Mouse (Mus musculus) left cerebral cortex, postnatal 10 days (tissue): Measurements from ENCODE around the gene Dnajb5. TPM values are rescaled to one million over a fixed set of nuclear protein-coding genes. Genes with fewer than 3 reads are reported as not detected.

Experiments
- DNase-seq, 2 experiments: peaks; one replicate each; pipeline ENCODE4 v3.0.0; 2021 to 2022; ENCODE audit warnings: low spot score in 2 of 2, mixed read lengths in 1 of 2; ENCODE audit errors: extremely low spot score in 1 of 2
- intact Hi-C: fragments of 180-260 bp; cut with DNase I; formaldehyde crosslinking; loops from one replicate; pipeline ENCODE4 v1.15.1; 2025
- total RNA-seq, 2 experiments: library from RNA; stranded (reverse); gene quantifications; 2 replicates each; pipeline ENCODE4 v1.2.3; 2021

The Dnajb5 gene
- total RNA-seq, 2 experiments from 2014 or later: 179 to 193 TPM

DNA sequence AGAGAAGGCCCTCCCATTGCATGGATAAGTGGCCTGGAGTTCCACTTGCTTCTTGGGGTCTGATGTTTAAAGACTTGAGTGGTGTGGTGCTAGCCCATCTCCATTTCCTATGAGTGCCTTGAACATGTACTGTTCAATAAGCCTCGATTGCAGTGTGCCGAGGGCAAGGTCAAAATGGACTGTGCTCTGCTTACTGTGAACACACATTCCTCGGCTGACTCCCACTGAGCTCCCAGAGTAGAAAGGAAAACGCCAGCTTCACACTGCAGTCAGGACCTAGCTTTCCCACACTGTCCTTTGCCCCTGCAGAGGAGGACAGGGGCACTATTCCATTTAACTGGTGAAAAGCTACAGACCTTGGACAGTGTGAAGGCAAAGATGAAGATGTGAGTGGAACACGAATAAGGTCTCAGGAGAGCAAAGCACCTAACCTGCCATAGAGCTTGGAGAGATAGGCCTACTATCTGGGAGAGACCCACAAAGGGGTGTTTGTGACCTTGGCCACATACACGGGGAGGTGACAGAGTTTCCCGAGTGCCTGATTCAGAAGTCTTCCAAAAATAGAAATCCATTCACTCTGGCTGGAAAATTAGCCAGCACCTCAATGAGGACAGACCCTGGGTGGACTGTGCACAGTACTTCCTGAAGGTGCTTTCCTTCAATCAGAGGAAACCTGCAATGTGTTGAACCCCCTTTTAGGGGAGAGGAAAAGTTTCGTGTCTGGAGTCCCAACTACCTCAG lies 17.2 kb upstream of the Dnajb5 start:
- intact Hi-C loops: no loop called here
- peak in 1 of 2 experiments; percentile 16 for DNase-seq

DNA sequence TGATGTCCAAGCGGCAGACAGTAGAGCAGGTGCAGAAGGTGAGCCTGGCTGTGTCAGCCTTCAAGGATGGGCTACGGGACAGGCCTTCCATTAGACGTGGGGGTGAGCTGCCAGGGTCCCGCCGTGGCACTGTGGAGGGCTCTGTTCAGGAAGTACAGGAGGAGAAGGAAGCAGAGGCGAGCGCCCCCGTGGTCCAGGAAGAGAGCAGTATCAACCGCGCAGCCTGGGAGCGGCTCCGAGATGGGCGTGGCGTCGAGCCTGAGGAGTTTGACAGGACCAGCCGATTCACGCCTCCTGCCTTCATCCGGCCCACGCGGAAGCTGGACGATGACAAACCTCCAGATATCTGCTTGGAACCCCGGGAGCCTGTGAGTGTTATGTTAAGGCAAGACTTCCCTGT lies 16.0 kb upstream of the Dnajb5 start:
- intact Hi-C loops: no loop called here
- DNase-seq: peak in 1 of 2 experiments; percentile 86

- peak in 1 of 2 experiments; percentile 12 for DNase-seq
- intact Hi-C loops: no loop called here
Observed at GRCm38 (mm10) chr4:42941396-42941795, 8.2 kb upstream of the Dnajb5 start.

GRCm38 (mm10) chr4:42943341-42943740 lies 6.3 kb upstream of the Dnajb5 start:
- DNase-seq: peak in 1 of 2 experiments; percentile 32

DNA sequence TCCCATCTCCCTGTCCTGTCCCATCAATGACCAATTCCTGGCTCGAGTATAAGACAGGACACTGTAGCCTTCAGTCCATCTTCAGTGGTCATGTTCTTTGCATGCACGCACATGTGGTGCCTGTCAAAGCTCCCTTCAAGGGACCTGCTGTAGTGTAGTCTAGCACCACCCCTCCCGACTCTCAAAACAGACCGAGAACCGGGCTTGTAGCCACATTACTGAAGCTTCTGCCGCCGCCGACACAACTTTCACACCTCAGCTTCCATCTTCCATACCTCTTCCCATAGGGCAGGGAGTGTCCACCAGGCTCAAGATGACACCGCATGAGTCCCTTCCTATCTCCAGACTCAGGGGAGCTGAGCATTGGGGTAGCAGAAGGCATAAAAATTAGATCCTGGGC lies 5.4 kb upstream of the Dnajb5 start:
- peak; percentile 29 to 37 for DNase-seq
- intact Hi-C loops: no loop called here

More at GRCm38 (mm10) chr4:42943341-42943740, 6.3 kb upstream of the Dnajb5 start:
- intact Hi-C loops: no loop called here

GRCm38 (mm10) chr4:42945043-42945442 lies 4.6 kb upstream of the Dnajb5 start:
- peak; percentile 22 to 56 for DNase-seq
- intact Hi-C loops: no loop called here

DNA sequence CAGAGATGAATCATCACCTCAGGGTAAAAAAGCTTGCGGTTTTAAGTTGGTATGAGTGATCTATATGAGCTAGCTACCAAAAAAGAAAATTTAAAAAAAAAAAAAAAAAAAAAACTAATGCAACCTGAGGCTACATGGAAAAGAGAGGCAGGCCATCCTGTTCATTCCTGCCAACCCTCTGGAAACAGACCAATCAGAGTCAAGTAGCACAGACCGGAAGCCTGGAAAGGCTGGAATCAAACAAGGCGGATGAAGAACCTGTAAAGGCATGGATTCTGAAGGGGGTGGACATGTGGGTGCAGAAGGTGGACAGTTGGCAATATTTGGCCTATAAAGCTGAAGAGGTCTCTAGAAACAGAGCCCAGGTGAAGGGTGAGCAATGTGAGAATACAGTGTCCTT lies 4.2 kb upstream of the Dnajb5 start:
- intact Hi-C loops: no loop called here
- DNase-seq: peak in 1 of 2 experiments; percentile 14

DNA sequence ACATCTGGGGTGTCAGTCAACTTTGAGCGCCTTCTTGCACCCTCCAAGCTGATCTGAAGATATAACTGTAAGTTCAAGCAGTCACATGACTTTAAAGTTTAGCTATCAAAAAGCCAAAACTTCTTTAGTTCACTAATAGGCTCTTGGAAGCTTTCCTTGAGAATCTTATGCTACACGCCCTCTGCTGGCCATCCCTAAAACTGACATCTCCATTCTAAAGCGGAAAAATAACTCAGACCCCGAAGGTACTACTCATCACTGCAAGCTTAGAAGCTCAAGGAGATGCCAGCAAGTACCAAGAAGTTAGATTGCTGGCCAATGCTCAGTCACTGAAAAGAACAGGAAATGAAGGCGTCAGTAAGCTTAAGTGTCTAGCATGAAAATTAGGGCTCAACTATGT lies 3.7 kb upstream of the Dnajb5 start:
- DNase-seq: peak; percentile 71 to 85
- intact Hi-C loops: no loop called here

DNA sequence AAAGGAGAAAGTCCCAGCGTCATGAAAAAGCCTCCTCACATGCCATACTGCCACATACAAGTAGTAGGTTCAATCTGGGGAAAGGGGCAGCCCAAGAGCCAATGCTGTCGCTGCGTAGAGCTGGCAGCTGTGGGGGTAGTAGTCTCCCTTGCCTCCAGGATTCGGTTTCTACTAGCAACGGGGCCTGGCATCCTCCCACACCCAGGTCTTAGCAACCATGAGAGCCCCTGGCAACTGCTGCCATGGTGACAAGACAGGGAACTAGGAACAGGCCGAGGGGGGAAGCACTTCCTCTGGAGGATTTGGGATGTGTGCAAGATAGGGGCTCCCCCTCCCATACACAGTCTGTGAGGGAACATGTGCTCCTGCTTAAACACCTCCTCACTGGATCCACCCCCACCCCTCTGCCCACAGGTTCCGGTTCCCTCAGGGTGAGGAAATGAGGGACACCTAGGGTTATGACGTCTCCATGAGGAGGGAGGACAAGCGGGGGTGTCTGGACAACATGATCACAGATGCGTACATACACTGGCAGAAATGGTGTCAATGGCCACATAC lies 2.8 kb upstream of the Dnajb5 start:
- intact Hi-C loops: no loop called here

GRCm38 (mm10) chr4:42948527-42948926 lies 1.1 kb upstream of the Dnajb5 start:
- peak in 1 of 2 experiments; percentile 60 for DNase-seq
- intact Hi-C loops: no loop called here

More for the DNA sequence above, 2.8 kb upstream of the Dnajb5 start:
- peak; percentile 88 to 94 for DNase-seq

DNA sequence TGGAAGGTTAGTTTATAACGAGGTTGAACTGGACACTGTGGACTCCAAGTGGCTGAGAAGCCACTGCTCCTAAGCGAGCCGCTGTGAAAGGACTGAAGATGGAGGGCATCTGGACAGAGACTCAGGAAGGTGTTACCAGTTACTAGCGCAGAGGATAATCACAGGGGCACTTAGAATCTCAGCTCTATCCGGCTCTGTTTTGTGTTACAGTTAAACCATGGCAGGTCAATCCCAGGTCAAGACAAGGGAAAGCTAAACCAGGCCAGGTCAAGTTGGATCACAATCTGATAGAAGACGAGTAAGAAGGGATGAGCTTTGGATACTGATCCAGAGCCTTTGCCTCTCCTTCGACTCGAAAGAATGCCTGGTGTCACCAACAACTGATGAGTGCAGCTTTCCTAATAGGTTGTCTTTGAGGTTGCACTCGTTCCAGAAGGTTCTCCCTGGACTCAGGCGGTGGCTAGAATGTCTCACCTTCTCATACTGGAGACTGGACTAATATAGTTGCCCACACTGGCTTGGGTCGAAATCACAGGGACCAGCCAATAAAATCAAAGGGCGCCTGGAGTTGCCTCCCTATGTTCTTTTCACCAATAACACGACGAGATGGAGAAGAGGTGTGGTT lies 451 bp upstream of the Dnajb5 start:
- intact Hi-C loops: no loop called here
- DNase-seq: peak in 1 of 2 experiments; percentile 19

DNA sequence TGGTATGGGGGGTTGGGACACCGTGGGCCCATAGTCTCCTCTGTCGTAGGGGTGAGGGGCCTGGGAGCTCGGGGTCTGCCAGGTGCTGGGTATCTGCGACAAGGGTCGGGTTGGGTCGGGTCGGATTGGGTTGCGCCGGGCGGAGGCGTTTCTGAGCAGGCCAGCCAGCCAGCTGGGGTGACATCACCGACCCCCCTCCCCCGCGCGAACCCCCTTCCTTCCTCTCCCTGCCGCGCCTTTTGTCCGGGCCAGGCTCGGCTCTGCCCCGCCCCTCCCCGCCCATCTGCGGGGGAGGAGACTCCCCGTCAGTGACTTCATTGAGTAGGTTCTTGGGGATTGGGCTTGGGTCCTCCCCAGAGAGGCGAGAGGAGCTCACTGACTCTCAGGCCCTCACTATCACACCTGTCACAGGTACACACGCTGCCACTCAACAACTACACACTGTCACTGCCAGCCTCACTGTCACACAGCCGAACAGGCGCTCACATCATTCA lies 498 bp downstream of the Dnajb5 start:
- intact Hi-C loops: loop anchor here (5.0 kb wide), 1 partner anchor 73 kb away; no protein-coding TSS in a partner anchor

GRCm38 (mm10) chr4:42951206-42952195 lies 1.9 kb downstream of the Dnajb5 start:
- no peak for DNase-seq
- intact Hi-C loops: loop anchor here (5.0 kb wide), 1 partner anchor 74 kb away; no protein-coding TSS in a partner anchor

More for the DNA sequence above, 498 bp downstream of the Dnajb5 start:
- peak; percentile 85 to 96 for DNase-seq

DNA sequence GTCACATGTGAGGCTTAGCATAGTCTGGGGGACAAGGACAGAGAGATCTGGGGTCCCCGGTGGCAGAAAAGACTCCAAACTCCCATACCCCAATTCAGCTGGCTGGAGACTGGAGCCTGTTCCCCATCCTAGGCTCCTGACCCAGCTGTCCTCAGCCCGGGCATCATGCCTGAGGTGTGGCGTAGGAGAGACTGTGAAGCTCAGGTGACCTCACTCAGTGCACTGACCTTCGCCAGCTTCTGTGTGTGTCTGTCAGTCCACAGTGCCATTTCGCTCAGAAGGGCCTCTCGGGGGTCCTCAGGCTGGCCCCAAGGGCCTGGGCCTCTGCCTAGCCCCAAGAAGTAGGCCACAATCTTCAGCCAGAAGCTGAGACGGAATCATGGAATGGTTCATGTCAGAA lies 2.9 kb downstream of the Dnajb5 start:
- intact Hi-C loops: loop anchor here (5.0 kb wide), 1 partner anchor 75 kb away; no protein-coding TSS in a partner anchor
- DNase-seq: no peak

DNA sequence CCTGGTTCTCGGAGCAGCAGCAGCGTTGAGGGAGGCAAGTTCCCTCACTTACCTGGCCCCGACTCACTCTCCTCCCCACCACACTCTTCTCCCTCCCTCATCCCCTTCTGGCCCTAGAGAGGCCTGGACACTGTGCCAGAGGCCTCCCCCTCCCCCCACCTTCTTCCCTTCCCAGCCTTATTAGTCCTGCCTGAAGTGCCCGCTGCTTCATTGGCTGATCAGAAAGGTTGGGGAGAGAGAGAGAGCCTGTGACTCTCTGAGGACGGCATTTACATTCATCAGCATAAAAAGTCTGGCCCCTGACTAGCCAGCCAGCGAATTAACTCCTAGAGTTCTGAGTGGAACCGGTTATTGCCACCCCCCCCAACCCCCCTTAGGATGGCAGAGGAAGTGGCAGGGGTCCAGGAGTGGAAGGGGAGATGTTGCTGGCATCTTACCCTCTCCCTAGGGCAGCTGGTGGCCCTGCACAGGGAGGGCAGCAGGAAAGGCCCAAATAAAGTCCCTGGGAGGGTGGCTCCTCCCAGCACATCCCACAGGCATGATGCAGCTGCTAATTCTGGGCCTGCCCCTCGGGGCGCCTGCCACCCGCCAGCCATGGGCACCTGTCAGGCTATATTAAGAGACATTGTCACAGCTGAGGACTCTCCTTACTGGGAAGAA lies 4.0 kb downstream of the Dnajb5 start:
- intact Hi-C loops: loop anchor here (5.0 kb wide), 1 partner anchor 76 kb away; no protein-coding TSS in a partner anchor
- peak in 1 of 2 experiments; percentile 58 for DNase-seq

DNA sequence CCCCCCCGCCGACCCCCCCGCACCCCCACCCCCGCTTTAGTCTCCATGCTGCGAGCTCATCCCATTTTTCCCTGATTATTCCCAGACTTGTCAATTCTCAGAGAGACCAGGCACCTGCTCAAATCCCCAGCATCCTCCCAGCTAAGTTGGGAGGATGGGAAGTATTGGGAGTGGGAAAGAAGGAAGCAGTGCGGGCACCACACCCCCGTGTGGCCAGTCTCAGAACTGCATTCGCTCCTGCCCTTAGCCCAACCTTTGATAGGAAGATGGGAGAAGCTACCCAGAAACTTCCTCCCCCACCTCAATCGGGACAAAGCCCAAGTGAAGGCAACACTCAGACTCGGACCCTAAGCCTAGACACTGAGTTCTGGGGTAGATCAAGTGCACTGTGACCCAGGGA lies 4.7 kb downstream of the Dnajb5 start:
- peak; percentile 69 to 82 for DNase-seq
- intact Hi-C loops: loop anchor here (5.0 kb wide), 1 partner anchor 77 kb away; no protein-coding TSS in a partner anchor

DNA sequence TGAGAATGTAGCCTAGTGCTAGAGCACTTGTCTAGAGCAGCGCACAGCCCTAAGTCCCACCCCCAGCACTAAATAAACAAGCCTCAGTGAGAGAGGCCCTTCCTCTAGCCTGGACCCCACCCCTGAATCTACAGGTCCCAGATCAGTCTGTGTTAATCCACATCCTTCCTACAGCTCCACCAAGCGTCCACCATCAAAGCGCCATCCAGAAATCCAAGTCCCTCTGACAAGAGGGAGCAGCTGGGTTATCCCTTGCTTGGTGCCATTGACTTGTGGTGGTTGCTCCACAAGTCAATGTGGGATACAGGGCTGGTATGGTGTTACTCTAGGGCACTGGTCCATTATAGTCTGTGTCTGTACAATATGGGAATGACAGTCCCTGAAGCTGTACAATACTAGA lies 5.6 kb downstream of the Dnajb5 start:
- intact Hi-C loops: no loop called here
- DNase-seq: no peak

DNA sequence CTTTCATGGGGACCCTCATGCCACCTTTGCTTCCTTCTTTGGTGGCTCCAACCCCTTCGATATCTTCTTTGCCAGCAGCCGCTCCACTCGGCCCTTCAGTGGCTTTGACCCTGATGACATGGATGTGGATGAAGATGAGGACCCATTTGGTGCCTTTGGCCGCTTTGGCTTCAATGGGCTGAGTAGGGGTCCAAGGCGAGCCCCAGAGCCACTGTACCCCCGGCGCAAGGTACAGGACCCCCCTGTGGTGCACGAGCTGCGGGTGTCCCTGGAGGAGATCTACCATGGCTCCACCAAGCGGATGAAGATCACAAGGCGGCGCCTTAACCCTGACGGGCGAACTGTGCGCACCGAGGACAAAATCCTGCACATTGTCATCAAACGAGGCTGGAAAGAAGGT lies 7.0 kb downstream of the Dnajb5 start:
- DNase-seq: no peak
- intact Hi-C loops: no loop called here
